Mouse (Mus musculus): ENCODE measurements around the gene Psme2. TPM values are rescaled to one million over a fixed set of nuclear protein-coding genes. Genes with fewer than 3 reads are reported as not detected.

The Psme2 gene
- 43.2 and 46.9 TPM in 2 replicates for polyA plus RNA-seq (2012; rRNA removed)

DNA sequence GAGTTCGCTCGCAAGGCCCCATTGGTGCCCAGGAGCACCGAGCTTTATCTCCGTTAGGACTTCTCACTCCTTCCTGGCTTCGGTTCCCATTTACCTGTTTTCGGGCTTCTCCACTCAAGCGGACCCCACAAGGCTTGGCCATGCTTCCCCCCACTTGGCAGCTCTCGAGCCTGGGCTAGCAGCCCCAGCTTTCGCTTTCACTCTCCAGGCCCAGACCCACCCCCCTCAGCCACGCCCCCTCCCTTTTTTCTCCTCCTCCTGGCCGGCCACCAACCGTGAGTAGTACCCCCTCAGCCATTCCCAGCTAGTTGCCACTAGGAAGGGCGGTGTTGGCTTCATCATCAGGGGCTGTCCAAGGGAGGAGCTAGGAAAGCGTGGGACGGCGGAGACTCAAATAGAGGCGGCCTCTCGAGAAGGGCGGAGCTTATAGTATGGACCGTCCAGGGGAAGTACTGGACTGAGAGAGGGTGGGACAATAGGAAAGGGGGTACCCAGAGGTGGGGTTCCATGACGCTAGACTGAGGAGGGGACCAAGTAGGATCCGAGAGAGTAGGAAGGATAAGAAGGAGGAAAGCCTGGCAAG is at the start of gene Psme2:
Gene Psme2, minus strand, starts transcription at position 366 of the 583 bp plus-strand sequence.
- DNase-seq (ENCODE audit: extremely low spot score in 1 of 2, low spot score in 1 of 2) = peak; percentile 93 to 94

DNA sequence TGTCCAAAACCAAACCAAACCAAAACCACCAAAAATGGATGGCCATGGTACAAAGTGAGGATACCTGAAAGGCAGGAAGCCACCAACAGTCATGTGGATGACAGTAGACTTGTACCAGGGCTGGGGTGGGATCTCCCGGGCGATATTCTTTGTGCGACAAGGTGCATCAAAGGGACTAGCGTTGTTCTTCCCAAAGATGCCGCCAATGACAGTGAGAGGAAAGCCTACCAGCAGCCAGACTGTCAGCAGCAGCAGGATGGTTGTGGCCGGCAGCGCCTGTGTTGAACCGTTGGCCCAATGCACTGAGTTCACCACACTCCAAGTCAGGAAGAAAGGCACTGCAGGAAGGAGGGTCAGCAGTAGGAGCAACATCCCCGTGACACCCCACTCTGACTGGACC is 46.9 kb upstream of the Psme2 start, which contains the start of gene Gm49378:
Gene Gm49378, minus strand, starts transcription at position 101 of the 400 bp plus-strand sequence.
- DNase-seq (ENCODE audit: extremely low spot score in 1 of 2, low spot score in 1 of 2) = no peak

DNA sequence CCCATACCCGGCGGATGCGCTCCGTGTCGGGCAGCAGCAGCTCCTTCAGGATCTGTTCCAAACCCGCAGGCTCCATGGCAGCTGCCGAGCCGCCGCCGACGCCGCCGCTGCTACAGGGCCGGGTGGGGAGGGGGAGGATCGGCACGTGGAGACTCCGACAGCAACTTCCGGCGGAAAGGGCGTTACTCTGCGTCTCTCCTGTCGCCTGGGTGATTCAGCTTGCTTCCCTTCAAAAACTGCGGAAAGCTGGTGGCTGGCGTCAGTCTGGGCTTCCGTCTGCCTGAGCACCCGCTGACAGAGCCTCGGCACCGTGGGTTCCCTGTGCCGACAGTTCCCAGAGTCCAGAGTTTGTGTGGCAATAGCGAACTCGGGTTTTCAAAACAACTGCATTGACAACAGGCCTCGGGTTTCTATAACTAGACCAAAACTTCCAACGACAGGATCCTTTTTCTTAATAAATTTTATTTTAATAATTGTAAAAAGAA is 44.7 kb upstream of the Psme2 start, which contains the start of gene Ipo4:
Gene Ipo4, minus strand, starts transcription at position 435 of the 485 bp plus-strand sequence.
- DNase-seq (ENCODE audit: extremely low spot score in 1 of 2, low spot score in 1 of 2) = peak; percentile 85 to 93

DNA sequence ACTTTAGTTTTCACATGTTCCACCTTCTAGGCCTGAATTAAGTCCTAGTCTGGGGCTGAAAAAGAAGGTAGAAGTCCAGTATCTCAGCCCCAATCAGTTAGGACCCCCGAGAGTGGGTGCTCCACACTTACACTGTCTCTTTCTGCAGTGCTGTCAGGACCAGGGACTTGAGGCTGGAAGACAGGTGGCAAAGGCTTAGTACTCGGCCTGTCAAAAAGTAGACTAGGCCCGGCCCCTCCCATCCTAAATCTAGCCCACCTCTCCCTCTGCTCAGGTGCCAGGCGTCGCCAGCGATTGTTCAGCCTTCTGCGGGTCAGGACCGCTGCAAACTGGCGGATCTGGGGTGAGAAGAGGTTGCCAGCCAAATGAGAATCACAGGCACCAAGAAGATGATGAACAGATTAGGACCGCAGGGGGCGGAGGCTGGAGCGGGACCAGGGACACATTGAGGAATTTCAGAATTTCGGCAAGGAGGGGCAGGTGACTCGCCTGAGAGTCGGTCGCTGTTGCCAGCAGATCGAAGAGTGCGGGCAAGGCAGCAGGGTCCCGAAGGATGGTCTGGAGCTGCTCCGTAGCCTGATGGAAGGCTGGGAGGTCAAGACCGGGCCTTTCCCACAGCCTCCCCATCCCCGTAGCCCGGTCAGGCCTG is 44.1 kb upstream of the Psme2 start:
- DNase-seq (ENCODE audit: extremely low spot score in 1 of 2, low spot score in 1 of 2) = peak in 1 of 2 experiments; percentile 25

DNA sequence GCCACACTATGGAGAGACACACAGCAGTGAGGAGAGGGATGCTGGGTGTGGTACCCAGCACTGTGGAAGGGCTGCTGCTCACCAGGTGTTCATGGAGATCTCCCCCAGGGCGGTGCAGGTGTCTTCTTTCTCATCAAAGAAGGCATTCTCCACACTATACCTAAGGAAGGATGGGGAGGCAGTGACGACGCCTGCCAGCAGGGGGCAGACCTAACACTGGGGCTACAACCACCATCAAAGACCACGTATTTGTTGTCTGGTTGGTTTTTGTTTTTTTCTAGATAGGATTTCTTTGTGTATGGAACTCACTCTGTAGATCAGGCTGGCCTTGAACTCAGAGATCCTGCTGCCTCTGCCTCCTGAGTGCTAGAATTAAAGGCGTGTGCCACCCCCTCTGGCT is 38.4 kb upstream of the Psme2 start:
- DNase-seq (ENCODE audit: extremely low spot score in 1 of 2, low spot score in 1 of 2) = peak in 1 of 2 experiments; percentile 54

DNA sequence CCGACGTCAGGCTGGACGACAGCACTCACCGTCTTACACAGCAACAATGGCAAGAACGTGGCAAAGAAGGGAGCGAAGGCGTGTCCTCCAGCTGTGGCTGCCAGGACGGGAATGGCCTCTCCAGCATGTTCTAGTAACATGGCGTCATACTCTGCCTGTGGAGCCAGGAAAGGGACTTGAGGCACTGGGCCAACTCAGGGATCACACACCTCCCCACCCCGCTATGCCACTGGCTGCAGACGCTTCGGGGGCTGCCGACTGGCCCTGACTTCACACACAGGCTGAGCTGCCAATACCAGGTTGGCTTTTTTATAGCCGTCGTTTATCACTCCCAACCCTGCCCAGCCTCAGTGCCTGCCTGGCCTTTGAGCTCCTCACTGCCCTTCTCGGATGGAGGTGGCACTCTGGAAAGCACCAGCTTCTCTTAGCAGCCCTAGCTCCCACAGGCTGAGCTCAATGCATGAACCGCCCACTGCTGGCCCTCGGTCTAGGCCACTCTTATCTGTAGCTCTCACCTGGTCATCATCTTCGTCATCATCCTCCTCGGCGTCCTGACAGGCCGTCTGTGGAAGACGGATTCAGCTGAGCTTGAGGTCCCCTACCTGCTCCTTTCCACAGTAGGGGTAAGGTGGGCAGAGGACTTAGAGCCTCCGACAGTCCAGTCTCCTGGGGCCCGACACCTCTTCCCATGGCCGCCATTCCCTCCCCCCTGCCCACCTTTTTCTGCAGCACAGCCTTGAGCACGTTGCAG is 37.3 kb upstream of the Psme2 start:
- no peak for DNase-seq (ENCODE audit: extremely low spot score in 1 of 2, low spot score in 1 of 2)

DNA sequence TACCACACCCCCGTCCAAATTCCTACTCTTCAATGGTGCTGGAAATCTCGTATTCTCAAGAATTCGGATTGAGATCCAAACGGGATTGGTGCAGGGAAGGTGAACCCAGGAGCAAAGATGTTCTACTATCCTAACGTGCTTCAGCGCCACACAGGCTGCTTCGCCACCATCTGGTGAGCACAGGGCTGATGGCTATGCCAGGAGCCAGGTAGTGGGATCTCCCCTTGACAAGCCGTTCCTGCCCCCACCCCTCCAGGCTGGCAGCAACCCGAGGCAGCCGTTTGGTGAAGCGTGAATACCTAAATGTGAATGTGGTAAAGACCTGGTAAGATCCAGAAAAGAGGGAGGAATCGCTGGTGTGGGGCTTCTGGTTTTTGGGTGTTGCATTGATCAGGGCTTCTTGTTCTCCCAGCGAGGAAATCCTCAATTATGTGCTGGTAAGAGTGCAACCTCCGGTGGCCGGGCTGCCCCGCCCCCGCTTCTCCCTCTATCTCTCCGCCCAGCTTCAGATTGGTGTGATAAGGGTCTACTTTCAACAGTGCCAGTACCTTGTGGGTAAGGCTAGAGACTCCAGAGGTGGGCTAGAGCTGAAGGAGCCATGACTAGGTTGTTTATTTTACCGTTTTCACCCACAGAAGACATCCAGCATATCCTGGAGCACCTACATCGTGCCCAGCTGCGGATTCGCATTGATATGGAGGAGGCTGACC is 27.7 kb upstream of the Psme2 start:
- no peak for DNase-seq (ENCODE audit: extremely low spot score in 1 of 2, low spot score in 1 of 2)

DNA sequence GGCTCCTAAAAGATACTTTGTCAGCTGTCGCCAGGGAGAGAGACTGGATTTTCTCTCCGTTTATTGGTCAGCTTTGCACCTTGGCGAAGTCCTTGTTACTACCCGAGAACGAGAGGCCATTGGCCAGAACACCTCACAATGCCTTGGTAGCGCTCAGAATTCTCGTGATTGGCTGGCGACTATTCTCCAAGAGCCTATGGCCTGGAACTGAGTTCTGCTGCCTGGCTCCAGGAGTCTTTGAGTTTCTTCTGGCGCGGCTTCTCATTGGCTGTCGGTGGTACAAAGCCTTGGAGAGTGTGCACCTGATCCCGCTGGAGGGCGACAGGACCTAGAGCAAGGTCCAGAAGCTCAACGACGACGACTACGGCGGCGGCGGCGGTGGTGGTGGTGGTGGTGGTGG is 26.9 kb upstream of the Psme2 start, which contains the start of gene Rec8:
Gene Rec8, plus strand, starts transcription at position 216 of the 400 bp plus-strand sequence.
- DNase-seq (ENCODE audit: extremely low spot score in 1 of 2, low spot score in 1 of 2) = no peak

DNA sequence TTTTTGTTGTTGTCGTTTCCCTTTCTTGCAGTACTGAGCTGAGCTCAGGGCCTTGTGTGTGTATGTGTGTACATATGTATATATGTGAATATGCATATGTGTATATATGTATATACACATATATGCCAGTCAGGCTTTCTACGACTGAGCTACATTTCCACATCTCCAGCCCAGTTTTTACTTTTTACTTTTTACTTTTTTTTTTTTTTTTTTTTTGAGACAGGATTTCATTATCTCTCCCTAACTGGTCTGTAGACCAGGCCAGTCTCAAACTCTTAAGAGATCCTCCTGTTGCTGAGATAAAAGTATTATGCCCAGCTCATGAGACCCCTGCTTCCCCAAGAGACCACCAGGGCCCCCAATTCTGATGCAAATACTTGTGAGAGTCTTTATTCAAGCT is 25.9 kb upstream of the Psme2 start:
- DNase-seq (ENCODE audit: extremely low spot score in 1 of 2, low spot score in 1 of 2) = no peak

DNA sequence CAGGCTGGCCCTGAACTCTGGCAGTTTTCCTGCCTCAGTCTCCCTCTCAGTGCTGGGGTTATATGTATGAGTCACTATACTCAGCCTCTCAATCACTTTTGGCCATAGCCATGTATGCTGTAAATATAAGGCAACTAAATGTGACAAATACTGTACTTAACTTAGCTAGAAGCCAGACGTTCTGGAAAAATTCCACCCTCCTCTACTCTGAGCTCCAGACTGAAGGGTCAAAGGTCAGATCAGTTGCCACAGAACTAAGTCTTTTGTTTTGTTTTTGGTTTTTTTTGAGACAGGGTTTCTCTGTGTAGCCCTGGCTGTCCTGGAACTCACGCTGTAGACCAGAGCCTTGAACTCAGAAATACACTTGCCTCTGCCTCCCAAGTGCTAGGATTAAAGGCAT is 25.0 kb upstream of the Psme2 start:
- no peak for DNase-seq (ENCODE audit: extremely low spot score in 1 of 2, low spot score in 1 of 2)

DNA sequence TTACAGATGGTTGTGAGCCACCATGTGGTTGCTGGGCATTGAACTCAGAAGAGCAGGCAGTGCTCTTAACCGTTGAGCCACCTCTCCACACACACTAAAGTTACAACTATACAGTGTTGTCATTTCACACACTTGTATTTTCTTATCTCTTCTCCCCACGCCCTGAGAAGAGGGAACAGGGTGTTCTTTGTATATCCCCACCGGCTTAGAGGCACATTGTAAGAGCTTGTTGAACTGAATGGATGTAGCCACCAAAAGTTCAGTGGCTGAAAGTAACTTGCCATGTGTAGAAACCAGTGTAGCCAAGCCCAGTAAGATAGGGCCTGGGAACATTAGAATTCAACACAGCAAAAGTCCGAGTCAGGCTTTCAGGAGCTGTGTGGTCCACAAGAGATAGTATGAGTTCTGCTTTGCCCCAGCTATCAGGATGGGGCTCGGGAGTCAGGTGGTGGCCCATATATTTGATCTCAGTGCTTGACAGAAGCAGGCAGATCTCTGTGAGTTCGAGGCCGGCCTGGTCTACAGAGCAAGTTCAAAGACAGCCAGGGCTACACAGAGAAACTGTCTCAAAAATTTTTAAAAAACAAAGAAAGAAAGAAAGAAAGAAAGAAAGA is 23.8 kb upstream of the Psme2 start:
- no peak for DNase-seq (ENCODE audit: extremely low spot score in 1 of 2, low spot score in 1 of 2)

DNA sequence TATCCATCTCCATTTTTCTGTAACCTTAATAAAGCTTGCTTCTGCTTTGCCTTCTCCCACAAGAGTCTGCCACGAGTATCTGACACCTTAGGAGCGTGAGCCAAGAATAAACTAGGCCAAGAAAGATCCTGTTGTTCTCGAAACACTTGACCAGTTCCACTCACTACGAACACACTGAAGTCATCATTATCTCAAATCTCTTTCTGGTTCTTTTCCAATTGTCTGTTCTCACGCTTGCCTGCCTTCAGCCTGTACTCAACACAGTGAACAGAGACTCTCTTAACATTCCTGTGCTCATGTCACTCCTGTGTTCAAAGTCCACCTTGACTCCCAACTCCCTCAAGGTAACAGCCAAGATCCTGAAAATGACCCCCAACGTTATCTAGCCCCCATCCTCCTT is 22.4 kb upstream of the Psme2 start:
- DNase-seq (ENCODE audit: extremely low spot score in 1 of 2, low spot score in 1 of 2) = no peak

DNA sequence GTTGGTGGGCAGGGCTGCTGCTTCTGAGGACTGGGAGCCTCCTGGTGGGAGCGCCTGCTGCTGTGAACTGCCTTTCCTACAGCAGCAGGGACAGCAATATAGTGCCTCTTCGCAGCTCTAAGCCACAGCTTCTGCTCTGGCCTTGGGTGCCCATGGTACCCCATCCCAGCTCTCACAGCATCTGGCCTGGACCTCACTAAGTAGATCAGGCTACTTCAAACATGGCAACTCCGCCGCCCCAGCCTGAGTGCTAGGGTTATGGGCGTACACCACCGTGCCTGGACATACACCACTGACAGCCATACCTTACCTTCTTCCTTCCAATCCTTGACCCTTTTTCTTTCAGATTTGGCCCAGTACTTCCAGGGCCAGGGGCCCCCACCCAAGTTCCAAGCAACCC is 17.4 kb upstream of the Psme2 start:
- DNase-seq (ENCODE audit: extremely low spot score in 1 of 2, low spot score in 1 of 2) = no peak

DNA sequence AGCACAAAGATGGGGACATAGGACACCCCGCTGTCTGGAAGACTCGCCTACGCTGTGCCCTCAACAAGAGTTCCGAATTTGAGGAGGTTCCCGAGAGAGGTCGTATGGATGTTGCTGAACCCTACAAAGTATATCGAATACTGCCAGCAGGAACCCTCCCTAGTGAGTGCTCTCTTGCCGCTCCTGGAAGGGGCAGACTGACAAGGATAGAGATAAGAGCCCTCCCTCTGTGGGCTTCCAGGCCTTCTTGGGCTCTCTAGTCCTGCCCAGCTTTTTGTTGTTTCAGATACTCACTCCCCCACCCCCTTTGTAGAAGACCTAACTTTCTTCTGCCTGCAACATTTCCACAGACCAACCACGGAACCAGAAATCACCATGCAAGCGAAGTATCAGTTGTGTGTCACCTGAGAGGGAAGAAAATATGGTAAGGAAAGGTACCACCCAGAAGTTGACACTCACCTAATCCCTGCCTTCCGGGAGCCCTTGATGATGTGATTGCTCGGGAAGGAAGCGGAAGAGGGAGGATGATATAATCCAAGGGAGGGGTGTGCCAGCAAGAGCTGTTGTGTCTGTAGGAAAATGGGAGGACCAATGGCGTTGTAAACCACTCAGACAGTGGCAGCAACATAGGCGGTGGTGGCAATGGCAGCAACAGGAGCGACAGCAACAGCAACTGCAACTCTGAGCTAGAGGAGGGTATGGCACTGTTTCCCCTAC is 15.0 kb upstream of the Psme2 start:
- DNase-seq (ENCODE audit: extremely low spot score in 1 of 2, low spot score in 1 of 2) = no peak

DNA sequence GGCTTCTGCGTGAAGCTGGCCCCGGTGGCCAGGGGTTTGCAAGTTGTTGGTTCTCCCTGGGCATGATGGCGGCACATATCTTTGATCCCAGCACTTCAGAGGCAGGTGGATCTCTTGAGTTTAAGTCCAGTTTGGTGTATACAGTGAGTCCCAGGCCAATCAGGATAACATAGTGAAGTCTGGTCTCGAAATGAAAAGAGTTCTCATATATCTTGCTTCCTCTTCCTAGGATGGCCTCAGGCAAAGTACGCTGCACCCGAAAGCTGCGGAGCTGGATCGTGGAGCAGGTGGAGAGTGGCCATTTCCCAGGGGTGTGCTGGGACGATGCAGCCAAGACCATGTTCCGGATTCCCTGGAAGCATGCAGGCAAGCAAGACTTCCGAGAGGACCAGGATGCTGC is 13.9 kb upstream of the Psme2 start:
- no peak for DNase-seq (ENCODE audit: extremely low spot score in 1 of 2, low spot score in 1 of 2)

DNA sequence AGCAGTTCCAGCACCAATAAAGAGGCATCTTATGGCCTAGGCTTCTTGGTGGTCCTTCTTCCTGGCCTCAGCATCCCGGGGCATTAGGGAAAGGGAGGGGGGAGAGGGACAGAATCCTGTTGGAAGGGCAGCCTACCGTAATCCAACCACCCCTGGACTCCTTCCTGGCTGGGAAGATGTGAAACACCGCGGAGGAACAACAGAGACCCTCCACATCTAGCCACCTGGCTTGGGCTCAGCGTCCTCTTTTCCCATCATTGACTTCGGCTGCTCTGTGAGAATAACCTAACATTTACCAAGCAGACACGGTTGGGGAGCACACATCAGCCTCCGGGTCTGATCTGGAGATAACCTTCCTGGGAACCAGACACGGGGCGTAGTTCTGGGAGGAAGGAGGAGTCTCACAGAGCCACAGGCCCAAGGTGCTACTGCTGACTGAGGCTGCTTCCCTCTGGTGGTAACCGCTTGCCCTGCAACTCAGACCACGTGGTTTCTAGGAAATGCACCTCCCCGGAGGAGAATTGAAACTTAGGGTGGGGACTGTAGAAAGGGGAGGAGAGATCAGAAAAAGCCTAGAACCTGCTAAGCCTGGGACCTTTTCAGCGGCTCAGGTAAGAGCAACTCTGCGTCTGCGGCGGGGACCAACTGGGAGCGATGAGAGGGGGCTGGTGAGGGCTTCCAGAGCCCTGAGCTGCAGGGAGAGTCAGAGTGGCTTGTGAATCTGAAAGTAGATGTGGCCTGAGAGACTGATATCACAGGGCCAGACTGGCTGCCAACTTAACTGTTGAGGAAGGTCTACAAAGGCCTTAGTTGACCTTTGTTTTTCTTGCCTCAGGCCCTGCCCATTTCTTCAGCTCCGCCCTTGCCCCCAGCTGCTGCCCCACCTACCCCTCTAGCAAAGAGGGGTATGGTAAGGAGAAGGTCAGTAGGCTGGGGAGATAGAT is 13.0 kb upstream of the Psme2 start:
- DNase-seq (ENCODE audit: extremely low spot score in 1 of 2, low spot score in 1 of 2) = peak; percentile 78 to 90

DNA sequence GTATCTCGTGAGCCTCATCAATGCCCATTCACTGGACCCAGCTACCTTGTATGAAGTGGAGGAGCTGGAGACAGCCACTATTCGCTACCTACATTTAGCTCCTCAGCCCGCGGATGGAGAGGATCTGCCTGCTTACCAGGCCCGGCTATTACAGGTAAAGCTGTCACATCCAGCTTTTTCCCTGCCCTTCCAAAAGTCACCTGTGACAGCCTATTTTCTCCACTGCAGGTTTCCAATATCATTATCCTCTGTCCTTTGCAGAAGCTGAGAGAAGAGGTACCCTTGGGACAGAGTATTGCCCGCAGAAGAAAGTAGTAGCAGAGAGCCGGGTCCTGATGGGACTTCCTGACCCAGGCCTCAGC is 12.3 kb upstream of the Psme2 start, which contains the start of gene Irf9:
Gene Irf9, plus strand, starts transcription at position 301 of the 362 bp plus-strand sequence.
- no peak for DNase-seq (ENCODE audit: extremely low spot score in 1 of 2, low spot score in 1 of 2)

DNA sequence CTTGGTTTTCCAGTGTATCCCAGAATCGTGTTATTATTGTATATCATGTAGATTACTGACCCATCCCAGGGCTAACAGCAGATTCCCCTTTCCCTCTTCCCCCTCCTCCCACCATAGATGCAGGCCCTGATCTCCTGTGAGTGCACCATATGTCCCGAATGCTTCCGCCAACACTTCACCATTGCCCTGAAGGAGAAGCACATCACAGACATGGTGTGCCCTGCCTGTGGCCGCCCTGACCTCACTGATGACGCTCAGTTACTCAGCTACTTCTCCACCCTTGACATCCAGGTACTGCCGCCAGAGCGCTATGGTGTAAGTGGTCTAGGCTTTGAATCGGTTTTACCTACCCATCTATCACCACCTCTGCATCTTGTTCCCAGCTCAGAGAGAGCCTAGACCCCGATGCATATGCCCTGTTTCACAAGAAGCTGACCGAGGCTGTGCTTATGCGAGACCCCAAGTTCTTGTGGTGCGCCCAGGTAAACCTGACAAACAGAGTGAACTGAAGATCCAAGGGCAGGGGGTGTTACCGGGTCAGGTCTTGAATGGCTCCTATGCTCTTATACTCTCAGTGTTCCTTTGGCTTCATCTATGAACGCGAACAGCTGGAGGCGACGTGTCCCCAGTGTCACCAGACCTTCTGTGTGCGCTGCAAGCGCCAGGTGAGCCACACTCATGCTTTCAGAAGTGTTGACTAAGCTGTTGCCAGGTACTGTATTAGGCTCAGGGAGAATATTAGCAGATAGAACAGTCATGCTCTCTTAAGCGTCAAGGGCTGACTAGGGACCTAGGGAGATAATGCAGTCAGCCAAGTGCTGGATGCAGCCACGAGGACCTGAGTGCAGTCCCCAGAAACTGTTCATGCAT is 7.8 kb upstream of the Psme2 start:
- no peak for DNase-seq (ENCODE audit: extremely low spot score in 1 of 2, low spot score in 1 of 2)

Measured in frontal cortex, adult 2 months (tissue).